Mouse (Mus musculus) bone marrow macrophage, adult 2 months (primary cell): Measurements from ENCODE around the gene A830018L16Rik.

Experiments used
- CTCF ChIP-seq: IDR thresholded peaks from 2 replicates; pipeline ENCODE4 v1.5.1; 2012; ENCODE audit warnings: low read depth, mild to moderate bottlenecking, low read length, moderate library complexity
- POLR2A ChIP-seq: IDR thresholded peaks from 2 replicates; pipeline ENCODE4 v1.6.1; 2012; ENCODE audit warnings: mild to moderate bottlenecking, low read depth, low read length, borderline replicate concordance

GRCm38 (mm10) chr1:11565309-11565708 is 151.4 kb downstream of the A830018L16Rik start:
- TF ChIP-seq CTCF, result no peak
- TF ChIP-seq POLR2A, result no peak
